Mouse (Mus musculus) stomach, embryonic 16.5 days (tissue): ENCODE data around the gene Ptpdc1. TPM values are rescaled to one million over a fixed set of nuclear protein-coding genes. Genes with fewer than 3 reads are reported as not detected.
A peak's percentile ranks its signal among the peaks of the same experiment; 100 is the strongest.

Source experiments
- ATAC-seq: fragments of 200-750 bp; cut with Nextera tagmentation; 2 replicates; pipeline ENCODE4 v1.8.0; 2017; ENCODE audit warnings: moderate number of reproducible peaks, moderate TSS enrichment; ENCODE audit not compliant: insufficient read depth, low FRiP score
- H3K27ac ChIP-seq: fragments of 300-500 bp; sonication (generic); 2 replicates; pipeline ENCODE4 v1.5.1; 2014; ENCODE audit warnings: low read length
- H3K27me3 ChIP-seq: fragments of 300-500 bp; sonication (generic); 2 replicates; pipeline ENCODE4 v1.6.1; 2014; ENCODE audit warnings: low read length, control low read depth, mixed read lengths; ENCODE audit not compliant: control insufficient read depth, insufficient read depth
- H3K36me3 ChIP-seq: fragments of 300-500 bp; sonication (generic); 2 replicates; pipeline ENCODE4 v1.6.1; 2014; ENCODE audit warnings: low read length; ENCODE audit not compliant: control insufficient read depth, insufficient read depth
- H3K4me1 ChIP-seq: fragments of 300-500 bp; sonication (generic); 2 replicates; pipeline ENCODE4 v1.6.1; 2014; ENCODE audit warnings: low read length, control low read depth, mixed read lengths; ENCODE audit not compliant: control insufficient read depth, insufficient read depth
- H3K4me2 ChIP-seq: fragments of 300-500 bp; sonication (generic); 2 replicates; pipeline ENCODE4 v1.6.1; 2014; ENCODE audit warnings: low read depth, low read length, mixed read lengths
- H3K4me3 ChIP-seq: fragments of 300-500 bp; sonication (generic); replicated peaks from 2 replicates; pipeline ENCODE4 v1.5.1; 2014; ENCODE audit warnings: mild to moderate bottlenecking, low read length
- H3K9ac ChIP-seq: fragments of 300-500 bp; sonication (generic); 2 replicates; pipeline ENCODE4 v1.6.1; 2014; ENCODE audit warnings: low read length
- H3K9me3 ChIP-seq: fragments of 300-500 bp; sonication (generic); replicated peaks from 2 replicates; pipeline ENCODE4 v1.6.1; 2016; ENCODE audit warnings: low read length, control low read depth; ENCODE audit not compliant: control insufficient read depth
- WGBS: fragments of 180-500 bp; shearing (Covaris S2); extraction: QIAGEN DNeasy Blood & Tissue Kit; methylation state at CpG from one replicate; pipeline ENCODE4 v1.1.7; 2014; 5-methylcytosine and 5-hydroxymethylcytosine counted together
- polyA plus RNA-seq: library from polyadenylated mRNA; unstranded; fragments of >200 nt; fragmentation: Nextera tagmentation; extraction: Ambion mirVana; gene quantifications from 2 replicates; pipeline ENCODE4 v1.2.1, GENCODE M21; 2015

Gene Ptpdc1
- polyA plus RNA-seq, 1 experiment from 2014 or later, result 9.3 TPM

GRCm38 (mm10) chr13:48566116-48566935 lies 59.1 kb downstream of the Ptpdc1 start:
- Histone ChIP-seq H3K36me3 (no peaks in the 10 kb centered on the region), H3K4me2 (peak overlapping the region; percentile 17; the same call in 1 of the 2 replicates), H3K27me3 (no peaks in the 10 kb centered on the region), H3K27ac (peak overlapping the region; percentile 97), H3K4me3 (no peak overlapping the region), H3K9ac (peak overlapping the region; percentile 64), H3K4me1 (peaks cover 11% of the 10 kb centered on the region), H3K9me3 (0 out of 2 replicates have a peak, but pooled peaks cover 3% of the 10 kb centered on the region)
- 15% methylated on average over 13 of the region's 13 CpGs for WGBS
- ATAC-seq, result peak; percentile 84

GRCm38 (mm10) chr13:48564881-48565600 lies 60.4 kb downstream of the Ptpdc1 start:
- Histone ChIP-seq H3K4me2 (no peak overlapping the region), H3K4me3 (no peak overlapping the region), H3K27me3 (no peaks in the 10 kb centered on the region), H3K4me1 (peaks cover 8% of the 10 kb centered on the region), H3K9me3 (0 out of 2 replicates have a peak, but pooled peaks cover 3% of the 10 kb centered on the region), H3K27ac (peak overlapping the region; percentile 97; the same call in 1 of the 2 replicates), H3K36me3 (no peaks in the 10 kb centered on the region), H3K9ac (no peak overlapping the region)
- 70% methylated on average over 5 of the region's 5 CpGs for WGBS
- no peak for ATAC-seq

GRCm38 (mm10) chr13:48562336-48562735 lies 63.1 kb downstream of the Ptpdc1 start:
- 66% methylated on average over 5 of the region's 5 CpGs for WGBS
- H3K27me3 ChIP-seq, result no peaks in the 10 kb centered on the region
- H3K9me3 ChIP-seq, result 0 out of 2 replicates have a peak, but pooled peaks cover 3% of the 10 kb centered on the region
- peaks cover 8% of the 10 kb centered on the region for H3K4me1 ChIP-seq
- no peak overlapping the region for H3K4me2 ChIP-seq
- H3K9ac ChIP-seq, result no peak overlapping the region
- no peaks in the 10 kb centered on the region for H3K36me3 ChIP-seq
- no peak overlapping the region for H3K4me3 ChIP-seq
- H3K27ac ChIP-seq, result no peak overlapping the region; the same call in 1 of the 2 replicates
- no peak for ATAC-seq

- H3K4me2 ChIP-seq, result no peak overlapping the region
- H3K27me3 ChIP-seq, result no peaks in the 10 kb centered on the region
Measured at GRCm38 (mm10) chr13:48561481-48561880, 64.0 kb downstream of the Ptpdc1 start.

GRCm38 (mm10) chr13:48555976-48556375 lies 69.5 kb downstream of the Ptpdc1 start:
- Histone ChIP-seq H3K9ac (no peak overlapping the region), H3K4me3 (no peak overlapping the region), H3K36me3 (no peaks in the 10 kb centered on the region), H3K4me2 (no peak overlapping the region), H3K4me1 (peaks cover 4% of the 10 kb centered on the region; the same call in 1 of the 2 replicates), H3K9me3 (no peaks in the 10 kb centered on the region), H3K27me3 (no peaks in the 10 kb centered on the region), H3K27ac (no peak overlapping the region)
- 68% methylated on average over 1 of the region's 1 CpGs for WGBS
- no peak for ATAC-seq

More at GRCm38 (mm10) chr13:48561481-48561880, 64.0 kb downstream of the Ptpdc1 start:
- Histone ChIP-seq H3K36me3 (no peaks in the 10 kb centered on the region), H3K27ac (no peak overlapping the region), H3K9me3 (0 out of 2 replicates have a peak, but pooled peaks cover 3% of the 10 kb centered on the region), H3K9ac (no peak overlapping the region), H3K4me3 (no peak overlapping the region), H3K4me1 (peaks cover 8% of the 10 kb centered on the region)
- 84% methylated on average over 2 of the region's 2 CpGs for WGBS
- no peak for ATAC-seq

GRCm38 (mm10) chr13:48554552-48554951 lies 70.9 kb downstream of the Ptpdc1 start:
- WGBS, result 95% methylated on average over 1 of the region's 1 CpGs

GRCm38 (mm10) chr13:48553511-48553910 lies 72.0 kb downstream of the Ptpdc1 start:
- Histone ChIP-seq H3K27ac (peak overlapping the region; percentile 97), H3K4me1 (peaks cover 4% of the 10 kb centered on the region; the same call in 1 of the 2 replicates), H3K9me3 (no peaks in the 10 kb centered on the region), H3K4me2 (no peak overlapping the region), H3K9ac (no peak overlapping the region), H3K4me3 (no peak overlapping the region), H3K36me3 (no peaks in the 10 kb centered on the region), H3K27me3 (no peaks in the 10 kb centered on the region)
- ATAC-seq, result no peak
- WGBS, result 37% methylated on average over 5 of the region's 5 CpGs

More at GRCm38 (mm10) chr13:48554552-48554951, 70.9 kb downstream of the Ptpdc1 start:
- Histone ChIP-seq H3K36me3 (no peaks in the 10 kb centered on the region), H3K4me3 (no peak overlapping the region), H3K9ac (no peak overlapping the region), H3K27ac (no peak overlapping the region), H3K4me1 (peaks cover 4% of the 10 kb centered on the region; the same call in 1 of the 2 replicates), H3K9me3 (no peaks in the 10 kb centered on the region), H3K27me3 (no peaks in the 10 kb centered on the region), H3K4me2 (no peak overlapping the region)
- ATAC-seq, result no peak

GRCm38 (mm10) chr13:48552181-48553090 lies 73.0 kb downstream of the Ptpdc1 start:
- WGBS, result 30% methylated on average over 21 of the region's 21 CpGs
- peak overlapping the region; percentile 97 for H3K27ac ChIP-seq
- H3K4me2 ChIP-seq, result peak overlapping the region; percentile 53
- no peaks in the 10 kb centered on the region for H3K27me3 ChIP-seq
- H3K4me1 ChIP-seq, result peaks cover 6% of the 10 kb centered on the region; the same call in 1 of the 2 replicates
- peak overlapping the region; percentile 70 for H3K9ac ChIP-seq
- no peaks in the 10 kb centered on the region for H3K9me3 ChIP-seq
- peak overlapping the region; percentile 37 for H3K4me3 ChIP-seq
- peak; percentile 94 for ATAC-seq
- H3K36me3 ChIP-seq, result no peaks in the 10 kb centered on the region
